Mouse (Mus musculus) kidney, postnatal 25 days (tissue): ENCODE data around the gene Abcc4.

Source experiments
- DNase-seq, 2 experiments: peaks; one replicate each; pipeline ENCODE4 v3.0.0; 2021; ENCODE audit warnings: mixed read lengths in 2 of 2

Gene Abcc4

DNA sequence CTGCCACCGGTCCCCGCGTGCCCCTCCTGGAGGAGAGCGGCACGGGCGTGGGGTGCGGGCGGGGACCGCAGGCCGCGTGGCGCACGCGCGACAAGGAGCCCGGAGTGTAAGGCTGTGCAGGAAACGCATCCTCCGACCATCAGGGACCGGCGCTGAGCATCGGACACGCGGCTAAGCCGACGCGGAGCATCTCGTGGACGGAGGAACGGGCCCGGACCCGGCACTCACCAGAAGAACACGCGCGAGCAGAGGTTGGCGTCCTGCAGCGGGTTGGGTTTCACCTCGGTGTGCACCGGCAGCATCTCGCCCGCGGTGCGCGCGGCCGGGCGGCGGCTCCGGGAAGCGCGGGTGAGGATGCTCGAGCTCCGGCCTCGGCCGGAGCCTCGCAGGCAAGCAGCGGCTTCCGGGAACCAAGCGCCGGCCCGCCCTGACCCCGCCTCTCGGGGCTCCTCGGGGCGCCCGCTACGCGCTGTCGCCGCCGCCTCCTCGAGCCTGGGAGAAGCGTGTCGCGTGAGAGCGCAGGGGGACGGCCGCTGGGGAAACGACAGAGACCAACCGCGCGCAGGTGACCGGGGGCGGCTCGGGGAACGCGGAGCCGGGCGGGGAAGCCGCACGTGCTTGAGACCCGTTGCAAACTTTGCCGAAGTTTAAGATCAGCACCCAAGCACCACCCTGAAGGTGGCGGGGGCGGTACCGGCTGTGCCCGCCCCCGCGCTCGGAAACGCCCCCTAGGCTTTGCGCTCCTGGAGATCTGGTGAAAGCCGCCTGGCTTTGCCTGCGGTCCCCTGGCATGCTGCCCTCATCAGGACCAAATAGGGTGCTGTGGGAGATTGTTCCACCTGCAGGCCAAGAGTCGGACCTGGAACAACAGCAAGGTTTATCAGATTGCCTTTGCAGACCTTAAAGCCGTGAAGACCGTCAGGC, at the start of gene Abcc4:
Abcc4 (minus strand) TSS at position 412 of the 924 bp plus-strand sequence.
- DNase-seq = peak; percentile 94 to 97

- DNase-seq = peak in 1 of 2 experiments; percentile 17
Measured at GRCm38 (mm10) chr14:118751193-118751753, 45.3 kb upstream of the Abcc4 start.

DNA sequence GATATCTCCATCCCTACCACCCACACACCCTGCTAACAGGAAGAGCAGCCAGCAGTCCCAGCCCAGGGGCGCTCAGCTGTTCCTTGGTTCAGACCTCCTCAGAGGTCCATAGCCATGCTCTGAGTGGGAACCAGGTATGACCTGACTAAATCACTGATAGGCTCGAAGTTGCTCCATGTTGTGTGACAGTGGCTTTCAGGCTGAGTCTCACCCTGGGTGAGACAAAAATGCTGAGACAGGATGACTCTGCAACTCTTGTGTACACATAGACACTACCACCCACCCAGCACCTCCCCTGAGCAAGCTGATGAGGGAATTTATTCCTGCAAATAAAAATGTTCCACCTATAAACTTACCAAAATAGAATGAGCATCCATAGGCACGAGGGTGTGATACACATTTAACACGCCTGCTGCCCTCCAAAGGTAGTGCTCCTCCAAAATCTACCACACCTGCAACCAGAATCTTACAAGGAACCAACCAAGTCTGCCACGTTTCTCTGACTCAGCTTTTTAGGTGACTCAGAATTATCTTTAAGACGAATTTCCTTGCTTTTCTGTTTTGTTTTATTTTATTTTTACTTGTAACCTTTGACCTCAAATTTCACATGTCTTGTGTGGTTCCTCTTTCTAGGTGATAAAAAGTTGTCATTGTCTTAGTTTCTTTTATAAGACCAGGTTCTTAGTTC, 44.6 kb upstream of the Abcc4 start:
- peak in 1 of 2 experiments; percentile 15 for DNase-seq

- no peak for DNase-seq
Measured at GRCm38 (mm10) chr14:118749715-118750114, 43.7 kb upstream of the Abcc4 start.

GRCm38 (mm10) chr14:118749068-118749467, 43.0 kb upstream of the Abcc4 start:
- DNase-seq = no peak

- peak in 1 of 2 experiments; percentile 30 for DNase-seq
Measured at GRCm38 (mm10) chr14:118742862-118743261, 36.8 kb upstream of the Abcc4 start.

GRCm38 (mm10) chr14:118741780-118742179, 35.8 kb upstream of the Abcc4 start:
- DNase-seq = peak in 1 of 2 experiments; percentile 26

GRCm38 (mm10) chr14:118737251-118737888, 31.4 kb upstream of the Abcc4 start:
- DNase-seq = peak in 1 of 2 experiments; percentile 17

GRCm38 (mm10) chr14:118735114-118735513, 29.1 kb upstream of the Abcc4 start:
- peak in 1 of 2 experiments; percentile 26 for DNase-seq

DNA sequence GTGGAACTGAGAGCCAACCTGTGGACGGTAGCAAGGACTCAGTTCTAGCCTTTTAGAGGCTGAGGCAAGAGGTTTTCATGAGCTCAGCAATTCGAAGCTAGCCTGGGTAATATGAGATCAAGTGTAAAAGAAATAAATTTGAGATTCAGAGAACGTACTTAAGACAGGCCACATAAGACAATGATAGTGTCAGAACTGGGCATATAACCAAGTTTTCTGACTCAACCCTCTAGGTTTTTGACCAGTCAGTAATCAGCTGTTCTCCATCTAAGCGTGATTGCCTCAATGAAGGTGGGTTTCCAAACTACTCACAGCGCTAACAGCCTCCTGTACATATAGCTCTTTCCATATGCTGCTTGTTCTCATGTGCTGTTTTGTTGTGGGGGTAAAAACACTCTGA, 27.1 kb upstream of the Abcc4 start:
- DNase-seq = no peak

- peak in 1 of 2 experiments; percentile 13 for DNase-seq
Measured at GRCm38 (mm10) chr14:118730631-118731030, 24.6 kb upstream of the Abcc4 start.

DNA sequence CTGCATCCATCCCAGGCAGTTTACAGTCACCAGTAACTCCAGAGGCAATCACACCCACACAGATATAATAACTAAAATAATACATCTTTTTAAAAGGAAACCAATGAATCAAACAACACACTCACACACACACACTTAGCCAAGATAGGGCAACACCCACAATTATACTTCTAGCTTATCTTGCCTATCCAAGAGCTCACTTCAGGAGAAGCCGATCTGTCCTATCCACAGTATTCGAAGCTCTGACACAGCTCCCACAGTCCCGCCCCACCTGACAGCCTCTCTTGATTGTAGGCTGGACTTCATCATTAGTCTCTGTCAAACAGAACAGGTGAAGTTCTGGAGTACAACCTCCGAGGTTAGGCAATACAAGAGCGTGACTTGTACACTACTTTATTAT, 19.4 kb upstream of the Abcc4 start:
- no peak for DNase-seq

- peak in 1 of 2 experiments; percentile 6 for DNase-seq
Measured at GRCm38 (mm10) chr14:118723920-118724693, 18.1 kb upstream of the Abcc4 start.

GRCm38 (mm10) chr14:118719566-118720174, 13.7 kb upstream of the Abcc4 start:
- DNase-seq = peak in 1 of 2 experiments; percentile 17

GRCm38 (mm10) chr14:118718576-118718975, 12.6 kb upstream of the Abcc4 start:
- peak; percentile 62 to 80 for DNase-seq

- peak in 1 of 2 experiments; percentile 65 for DNase-seq
Measured at GRCm38 (mm10) chr14:118716372-118717312, 10.6 kb upstream of the Abcc4 start.

GRCm38 (mm10) chr14:118714720-118715119, 8.7 kb upstream of the Abcc4 start:
- peak in 1 of 2 experiments; percentile 41 for DNase-seq

GRCm38 (mm10) chr14:118714320-118714719, 8.3 kb upstream of the Abcc4 start:
- peak in 1 of 2 experiments; percentile 26 for DNase-seq

- DNase-seq = peak in 1 of 2 experiments; percentile 28
Measured at GRCm38 (mm10) chr14:118713869-118714268, 7.8 kb upstream of the Abcc4 start.

DNA sequence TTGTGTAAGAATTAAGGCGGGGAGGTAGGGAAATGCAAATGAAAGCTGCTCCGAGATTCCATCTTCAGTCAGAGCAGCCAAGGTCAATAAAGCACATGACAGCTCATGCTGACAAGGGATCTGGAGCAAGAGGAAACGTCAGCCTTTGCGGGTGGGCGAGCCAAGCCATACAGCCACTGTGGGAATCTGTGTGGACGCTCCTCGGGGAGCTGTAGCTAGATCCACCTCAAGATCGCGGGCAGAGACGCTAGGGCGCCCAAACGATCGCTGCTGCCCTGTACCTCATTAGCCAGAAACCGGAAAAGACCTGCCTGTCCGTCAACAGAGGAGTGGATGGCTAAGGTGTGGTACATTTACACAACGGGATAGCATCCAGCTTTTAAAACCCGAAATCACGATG, 7.4 kb upstream of the Abcc4 start:
- DNase-seq = peak; percentile 46 to 66
